Mouse (Mus musculus): ENCODE results near the gene Cfap97d2. TPM values are rescaled to one million over a fixed set of nuclear protein-coding genes. Genes with fewer than 3 reads are reported as not detected.
A peak's percentile ranks its signal among the peaks of the same experiment; 100 is the strongest.

The Cfap97d2 gene
- polyA plus RNA-seq (2015; fragmentation: Nextera tagmentation; extraction: Ambion mirVana): not detected in 2 replicates

DNA sequence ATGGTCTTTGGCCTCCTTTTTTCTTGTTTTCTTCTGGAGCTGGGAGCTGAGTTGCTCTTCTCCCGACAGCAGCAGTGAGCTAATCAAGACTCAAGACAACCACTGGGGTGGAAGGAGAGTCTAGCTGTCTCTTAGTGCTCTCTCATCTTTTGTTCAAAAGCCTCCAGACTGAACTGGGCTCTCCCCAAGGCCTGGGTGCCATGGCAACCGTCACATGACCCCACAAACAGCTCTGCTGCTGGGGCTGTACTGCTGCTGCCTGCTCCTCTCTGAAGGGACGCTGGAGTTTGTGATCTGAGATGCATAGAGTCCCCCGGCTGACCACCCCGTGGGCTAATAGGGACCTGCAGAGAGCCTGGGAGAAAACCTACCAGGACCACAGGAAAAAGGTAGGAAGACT lies at the start of gene Cfap97d2:
Gene Cfap97d2 (plus strand): TSS at position 222 of the 400 bp plus-strand sequence.
- Histone ChIP-seq H3K27ac (no peak within 1 kb of the TSS), H3K36me3 (no peaks in the 10 kb centered on the region), H3K4me2 (no peak within 1 kb of the TSS), H3K4me1 (0 out of 2 replicates have a peak, but pooled peaks cover 3% of the 10 kb centered on the region), H3K27me3 (replicated peaks) (no peaks in the 10 kb centered on the region), H3K9ac (no peak within 1 kb of the TSS), H3K9me3 (no peaks in the 10 kb centered on the region), H3K4me3 (replicated peaks) (no peak within 1 kb of the TSS)
- peak; percentile 65; the same call in 1 of the 2 replicates for ATAC-seq (ENCODE audit: insufficient read depth, low FRiP score, low read depth)
- WGBS: 19% methylated on average over 5 of the region's 5 CpGs

DNA sequence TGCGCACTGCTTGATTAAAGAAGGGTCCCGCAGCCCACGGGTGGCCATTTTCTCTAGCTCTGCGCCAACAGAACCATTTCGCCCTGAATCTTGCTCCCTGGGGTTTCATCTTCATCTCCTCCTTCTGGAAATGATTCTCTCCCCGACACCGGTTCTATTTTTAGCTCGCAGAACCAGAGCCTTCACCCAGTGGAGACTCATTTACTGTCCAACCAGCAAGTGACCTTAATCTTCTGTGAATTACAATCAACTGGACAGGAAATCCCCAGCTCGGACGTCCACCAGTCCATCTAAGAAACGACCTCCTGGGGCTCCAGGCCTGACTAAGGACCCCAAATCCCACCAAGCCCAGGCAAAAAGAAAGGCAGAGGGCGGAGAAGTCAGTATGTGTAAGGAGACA lies 48.2 kb upstream of the Cfap97d2 start:
- WGBS: 69% methylated on average over 12 of the region's 12 CpGs
- no peaks in the 10 kb centered on the region for H3K9me3 ChIP-seq
- H3K36me3 ChIP-seq: no peaks in the 10 kb centered on the region
- no peak overlapping the region for H3K27ac ChIP-seq
- H3K27me3 ChIP-seq (replicated peaks): no peaks in the 10 kb centered on the region
- H3K4me3 ChIP-seq (replicated peaks): no peak overlapping the region
- no peak overlapping the region for H3K9ac ChIP-seq
- no peak for ATAC-seq (ENCODE audit: insufficient read depth, low FRiP score, low read depth)
- H3K4me2 ChIP-seq: no peak overlapping the region
- H3K4me1 ChIP-seq: peaks cover 4% of the 10 kb centered on the region; the same call in 1 of the 2 replicates

DNA sequence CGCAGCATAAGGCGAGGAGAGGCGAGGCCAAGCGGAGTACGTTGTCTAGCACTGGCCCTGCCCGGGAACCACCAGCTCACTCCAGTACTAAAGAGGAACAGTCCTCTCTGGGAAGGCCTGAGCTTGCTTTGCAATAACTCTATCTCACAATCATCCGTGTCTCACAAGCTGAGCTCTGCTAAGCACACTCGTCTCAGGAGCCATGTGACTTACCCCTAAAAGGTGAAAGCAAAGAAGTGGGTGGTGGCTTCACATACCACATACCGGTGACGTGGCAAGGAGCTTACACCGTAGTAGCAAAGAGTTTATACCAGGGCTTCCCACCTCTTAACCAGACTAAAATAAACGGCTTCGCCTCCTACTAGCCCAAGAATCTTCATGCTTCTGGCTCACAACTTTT lies 45.4 kb upstream of the Cfap97d2 start:
- Histone ChIP-seq H3K9me3 (no peaks in the 10 kb centered on the region), H3K4me3 (replicated peaks) (no peak overlapping the region), H3K9ac (no peak overlapping the region), H3K27me3 (replicated peaks) (no peaks in the 10 kb centered on the region), H3K27ac (no peak overlapping the region), H3K36me3 (no peaks in the 10 kb centered on the region), H3K4me2 (no peak overlapping the region), H3K4me1 (0 out of 2 replicates have a peak, but pooled peaks cover 4% of the 10 kb centered on the region)
- 71% methylated on average over 13 of the region's 13 CpGs for WGBS
- ATAC-seq (ENCODE audit: insufficient read depth, low FRiP score, low read depth): no peak

DNA sequence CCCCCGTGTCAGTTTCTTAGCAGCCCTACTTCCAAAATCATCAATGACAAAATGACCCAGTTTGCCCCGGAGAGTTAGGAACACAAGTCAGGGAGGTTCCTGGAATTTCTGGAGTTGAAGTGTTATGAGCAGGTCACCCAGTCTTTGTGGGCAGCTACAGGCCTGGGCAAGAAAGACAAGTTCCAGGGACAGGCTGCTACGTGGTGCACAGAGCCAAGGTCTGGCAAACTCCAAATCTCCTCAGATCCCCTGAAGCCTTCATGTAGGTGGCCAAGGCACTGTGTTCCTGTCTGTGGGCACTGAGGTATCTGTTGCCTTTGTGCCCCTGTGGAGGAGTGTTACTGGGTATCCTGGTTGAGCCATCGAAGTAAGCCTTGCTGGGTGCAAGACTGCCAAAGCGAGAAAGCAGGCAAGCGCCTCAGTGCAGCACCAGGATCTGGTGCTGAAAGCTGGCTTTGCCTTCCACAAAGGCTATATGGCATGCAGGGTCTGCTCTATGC lies 40.9 kb upstream of the Cfap97d2 start:
- ATAC-seq (ENCODE audit: insufficient read depth, low FRiP score, low read depth): no peak

DNA sequence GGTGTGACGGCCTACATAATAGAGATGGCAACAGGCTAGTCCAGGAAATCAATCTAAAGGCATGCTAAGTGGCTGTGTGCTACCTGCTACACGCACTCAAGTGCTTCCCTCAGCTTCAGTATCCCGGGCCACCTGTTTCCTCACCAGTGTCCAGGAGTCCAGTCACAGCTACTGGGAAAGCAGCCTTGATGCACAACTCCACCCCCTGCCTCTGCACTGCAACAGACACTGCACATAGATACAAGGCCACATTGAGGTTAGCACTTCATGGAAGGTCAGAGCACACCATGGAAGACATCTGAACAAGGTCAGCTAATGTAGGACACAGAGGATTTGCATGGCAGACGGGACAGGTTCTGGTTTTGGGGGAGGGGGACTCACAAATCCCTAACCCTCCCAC lies 40.2 kb upstream of the Cfap97d2 start:
- H3K27me3 ChIP-seq (replicated peaks): no peaks in the 10 kb centered on the region
- WGBS: 78% methylated on average over 4 of the region's 4 CpGs
- H3K4me3 ChIP-seq (replicated peaks): no peak overlapping the region
- H3K4me1 ChIP-seq: peaks cover 31% of the 10 kb centered on the region
- no peak overlapping the region for H3K9ac ChIP-seq
- no peak for ATAC-seq (ENCODE audit: insufficient read depth, low FRiP score, low read depth)
- no peaks in the 10 kb centered on the region for H3K36me3 ChIP-seq
- no peak overlapping the region for H3K27ac ChIP-seq
- H3K4me2 ChIP-seq: no peak overlapping the region
- H3K9me3 ChIP-seq: no peaks in the 10 kb centered on the region

More for the DNA sequence above, 40.9 kb upstream of the Cfap97d2 start:
- Histone ChIP-seq H3K4me1 (peaks cover 33% of the 10 kb centered on the region), H3K27me3 (replicated peaks) (no peaks in the 10 kb centered on the region), H3K9me3 (no peaks in the 10 kb centered on the region), H3K36me3 (no peaks in the 10 kb centered on the region), H3K4me3 (replicated peaks) (no peak overlapping the region), H3K27ac (no peak overlapping the region), H3K9ac (no peak overlapping the region), H3K4me2 (no peak overlapping the region)
- WGBS: 73% methylated on average over 6 of the region's 6 CpGs

DNA sequence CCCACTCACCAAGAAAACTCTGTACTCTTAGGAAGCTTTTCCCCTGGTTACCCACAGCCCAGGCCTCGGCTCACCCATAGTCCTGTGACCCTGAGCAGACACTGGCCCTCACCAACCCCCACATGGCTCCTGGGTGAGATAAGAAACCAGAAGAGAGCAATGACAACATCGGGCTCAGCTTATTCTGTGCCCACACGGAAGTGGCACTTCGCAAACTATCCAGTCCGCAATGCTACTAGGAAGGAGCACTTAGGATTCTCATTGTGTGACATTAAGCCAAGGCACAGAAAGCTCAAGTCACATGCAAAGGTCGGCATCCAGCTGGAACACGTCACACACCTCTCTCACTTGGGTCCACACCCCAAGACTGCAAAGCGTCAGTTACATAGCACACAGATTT lies 39.7 kb upstream of the Cfap97d2 start:
- Histone ChIP-seq H3K36me3 (no peaks in the 10 kb centered on the region), H3K4me3 (replicated peaks) (no peak overlapping the region), H3K9ac (no peak overlapping the region), H3K27me3 (replicated peaks) (no peaks in the 10 kb centered on the region), H3K4me2 (no peak overlapping the region), H3K9me3 (no peaks in the 10 kb centered on the region), H3K27ac (no peak overlapping the region), H3K4me1 (peaks cover 35% of the 10 kb centered on the region)
- WGBS: 51% methylated on average over 8 of the region's 8 CpGs
- no peak for ATAC-seq (ENCODE audit: insufficient read depth, low FRiP score, low read depth)

DNA sequence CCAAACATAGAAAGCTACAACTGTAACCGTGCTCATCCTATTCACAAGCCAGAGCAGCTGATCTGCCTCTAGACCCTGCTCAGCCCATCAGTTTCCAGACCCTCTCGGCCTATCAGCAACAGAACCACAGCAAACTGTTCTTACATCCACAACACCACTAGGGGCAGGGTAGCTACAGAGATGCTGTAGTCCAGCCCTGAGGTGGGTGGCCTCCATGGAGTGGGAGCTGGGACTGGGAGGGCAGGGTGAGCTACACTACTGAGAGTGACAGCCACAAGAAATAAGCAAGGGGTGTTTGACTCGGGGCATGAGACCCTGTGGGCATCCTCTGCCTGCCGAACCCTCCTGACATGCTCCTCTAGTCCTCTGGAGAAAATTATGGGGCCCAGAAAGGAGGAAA lies 37.8 kb upstream of the Cfap97d2 start:
- 43% methylated on average over 4 of the region's 4 CpGs for WGBS
- ATAC-seq (ENCODE audit: insufficient read depth, low FRiP score, low read depth): no peak
- H3K36me3 ChIP-seq: no peaks in the 10 kb centered on the region
- peaks cover 38% of the 10 kb centered on the region for H3K4me1 ChIP-seq
- no peaks in the 10 kb centered on the region for H3K9me3 ChIP-seq
- no peaks in the 10 kb centered on the region for H3K27me3 ChIP-seq (replicated peaks)
- no peak overlapping the region for H3K4me2 ChIP-seq
- no peak overlapping the region for H3K9ac ChIP-seq
- peak overlapping the region; percentile 89 for H3K27ac ChIP-seq
- H3K4me3 ChIP-seq (replicated peaks): no peak overlapping the region

DNA sequence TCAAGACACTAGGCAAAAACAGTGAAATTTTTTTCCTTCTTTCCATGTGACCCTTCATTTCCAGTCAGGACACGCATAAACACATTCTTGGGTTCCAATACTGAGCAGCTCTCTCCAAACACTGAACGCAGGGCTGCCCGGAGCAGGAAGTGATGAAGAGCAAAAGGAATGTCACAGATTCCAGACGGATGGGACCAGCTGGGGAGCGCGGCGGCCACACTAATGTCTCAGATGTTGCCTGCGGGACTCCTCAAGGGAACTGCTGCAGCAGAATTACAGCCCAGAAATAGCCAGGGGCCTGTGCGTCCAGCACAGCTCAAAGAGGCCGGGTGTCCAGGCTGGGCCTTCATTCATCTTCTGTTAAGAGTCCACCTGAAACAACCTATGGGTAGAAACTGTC lies 37.3 kb upstream of the Cfap97d2 start:
- peak; percentile 44; the same call in 1 of the 2 replicates for ATAC-seq (ENCODE audit: insufficient read depth, low FRiP score, low read depth)
- peaks cover 38% of the 10 kb centered on the region for H3K4me1 ChIP-seq
- no peaks in the 10 kb centered on the region for H3K36me3 ChIP-seq
- no peaks in the 10 kb centered on the region for H3K9me3 ChIP-seq
- H3K9ac ChIP-seq: no peak overlapping the region
- WGBS: 25% methylated on average over 10 of the region's 10 CpGs
- H3K27me3 ChIP-seq (replicated peaks): no peaks in the 10 kb centered on the region
- H3K27ac ChIP-seq: peak overlapping the region; percentile 89
- H3K4me2 ChIP-seq: 0 out of 2 replicates have a peak overlapping the region, but pooled peaks have one; percentile 8
- no peak overlapping the region for H3K4me3 ChIP-seq (replicated peaks)

DNA sequence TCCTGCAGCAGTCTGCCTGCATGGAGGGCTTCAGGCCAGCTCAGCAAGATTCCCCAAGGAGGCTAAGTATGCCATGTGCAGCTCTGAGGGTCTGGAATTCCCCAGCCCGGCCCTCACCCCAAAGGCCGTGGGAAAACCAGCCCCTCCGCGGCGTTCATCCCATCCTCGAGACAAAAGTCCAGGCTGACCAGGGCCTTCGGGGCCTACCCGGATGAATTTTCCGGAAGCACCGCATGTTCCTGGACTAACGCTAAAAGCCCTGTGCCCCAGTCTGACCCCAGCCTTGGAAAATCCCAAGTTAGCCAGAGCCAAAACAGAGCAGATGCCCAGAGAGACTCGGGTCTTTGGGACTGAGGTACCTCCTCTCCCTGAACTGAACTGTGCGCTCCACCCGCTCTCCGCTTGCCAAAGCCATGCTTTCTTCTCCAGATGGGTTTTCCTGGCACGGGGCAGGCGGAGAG lies 35.6 kb upstream of the Cfap97d2 start:
- H3K4me3 ChIP-seq (replicated peaks): no peak overlapping the region
- H3K27ac ChIP-seq: peak overlapping the region; percentile 3; the same call in 1 of the 2 replicates
- H3K27me3 ChIP-seq (replicated peaks): no peaks in the 10 kb centered on the region
- no peak overlapping the region for H3K4me2 ChIP-seq
- H3K4me1 ChIP-seq: peaks cover 43% of the 10 kb centered on the region
- WGBS: 69% methylated on average over 17 of the region's 17 CpGs
- ATAC-seq (ENCODE audit: insufficient read depth, low FRiP score, low read depth): no peak
- no peaks in the 10 kb centered on the region for H3K9me3 ChIP-seq
- no peaks in the 10 kb centered on the region for H3K36me3 ChIP-seq
- H3K9ac ChIP-seq: no peak overlapping the region

DNA sequence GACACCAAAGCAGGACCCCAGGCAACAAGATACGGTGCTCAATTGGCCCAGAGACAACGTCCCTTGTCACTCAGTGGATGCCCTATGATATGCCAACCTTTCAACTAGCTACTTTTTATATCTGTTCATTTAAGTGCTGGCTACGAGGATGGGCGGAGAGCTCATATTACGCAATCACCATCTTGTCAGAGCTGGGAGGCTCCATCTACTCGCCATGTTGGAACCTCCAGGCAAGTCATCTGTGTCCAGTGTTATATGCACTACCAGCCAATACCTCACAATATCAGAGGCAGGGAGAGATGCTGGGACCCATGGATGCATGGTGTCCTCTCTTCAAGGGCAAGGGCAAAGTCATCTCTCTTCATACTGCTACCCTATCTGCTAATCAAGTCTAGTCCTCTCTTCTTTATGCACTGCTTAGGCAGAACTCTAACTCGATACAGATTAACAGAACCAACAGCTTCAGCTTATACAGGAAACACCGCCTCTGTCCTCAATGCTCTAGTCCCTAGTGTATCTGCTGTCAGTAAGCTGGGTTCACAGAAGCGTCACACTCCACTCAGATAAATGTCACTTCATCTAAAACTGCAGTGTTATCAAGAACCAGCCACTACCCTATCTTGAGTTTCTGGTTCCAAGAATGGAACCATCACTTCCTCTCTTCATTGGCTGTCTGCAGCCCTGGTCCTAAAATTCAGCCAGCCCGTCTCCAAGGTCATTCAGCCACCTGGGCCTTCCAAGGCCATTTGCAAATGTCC lies 34.3 kb upstream of the Cfap97d2 start:
- Histone ChIP-seq H3K4me2 (no peak overlapping the region), H3K36me3 (no peaks in the 10 kb centered on the region), H3K27ac (no peak overlapping the region), H3K27me3 (replicated peaks) (no peaks in the 10 kb centered on the region), H3K4me3 (replicated peaks) (no peak overlapping the region), H3K9ac (no peak overlapping the region), H3K9me3 (no peaks in the 10 kb centered on the region), H3K4me1 (peaks cover 44% of the 10 kb centered on the region)
- ATAC-seq (ENCODE audit: insufficient read depth, low FRiP score, low read depth): no peak
- 83% methylated on average over 10 of the region's 10 CpGs for WGBS

DNA sequence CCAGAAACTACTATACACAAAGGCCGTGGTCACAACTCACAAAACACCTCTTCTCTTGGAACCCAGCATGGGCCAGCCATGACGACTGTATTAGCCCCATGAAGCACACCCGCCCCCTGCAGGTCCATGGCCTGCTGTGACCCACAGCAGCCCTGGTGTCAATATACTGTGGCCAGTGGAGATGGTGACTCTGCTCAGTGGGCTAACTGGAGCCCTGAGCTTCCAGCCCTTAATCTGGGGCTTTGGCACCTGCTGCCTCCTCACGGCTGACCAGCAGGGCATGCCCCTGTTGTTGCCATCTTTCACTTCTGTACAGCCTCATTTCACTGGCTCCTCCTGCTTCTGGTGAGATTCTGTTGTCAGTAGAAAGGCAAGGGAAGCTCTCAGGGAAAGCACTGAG lies 32.5 kb upstream of the Cfap97d2 start:
- Histone ChIP-seq H3K36me3 (no peaks in the 10 kb centered on the region), H3K4me3 (replicated peaks) (no peak overlapping the region), H3K9ac (no peak overlapping the region), H3K27ac (peak overlapping the region; percentile 19; the same call in 1 of the 2 replicates), H3K27me3 (replicated peaks) (no peaks in the 10 kb centered on the region), H3K4me2 (no peak overlapping the region), H3K4me1 (peaks cover 39% of the 10 kb centered on the region), H3K9me3 (no peaks in the 10 kb centered on the region)
- ATAC-seq (ENCODE audit: insufficient read depth, low FRiP score, low read depth): no peak
- 68% methylated on average over 4 of the region's 4 CpGs for WGBS

DNA sequence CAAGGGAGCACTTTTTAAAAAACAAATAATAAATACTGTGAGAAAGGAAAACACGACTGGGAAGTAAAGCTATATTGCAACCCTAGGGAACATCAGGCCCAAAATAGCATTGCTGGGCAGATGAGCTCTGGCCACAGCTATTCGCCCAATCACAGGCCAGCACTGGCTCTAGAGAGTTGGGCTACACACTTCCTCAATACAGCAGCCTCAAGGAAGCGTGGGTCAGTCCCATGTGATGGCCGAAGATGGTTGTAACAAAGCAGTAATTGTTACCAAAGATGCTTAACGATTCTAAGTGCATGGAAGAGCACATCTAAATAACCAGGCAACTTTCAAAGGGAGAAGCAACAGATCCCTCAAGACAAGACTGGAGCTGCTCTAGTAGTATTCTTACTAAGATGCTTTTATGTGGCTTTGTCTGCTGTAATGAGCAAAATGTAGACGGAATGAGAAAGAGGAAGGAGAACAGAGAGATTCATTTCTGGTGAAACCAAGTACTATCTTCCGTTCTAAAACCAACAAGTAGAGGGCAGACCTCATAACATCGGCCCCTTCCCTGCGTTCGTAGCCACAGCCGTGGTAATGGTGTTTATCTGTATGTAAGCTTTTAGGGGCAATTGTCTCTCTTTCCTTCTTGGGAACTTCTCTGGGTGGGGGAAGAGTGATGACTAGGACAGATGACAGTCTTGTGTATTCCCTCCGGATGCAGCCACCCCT lies 31.2 kb upstream of the Cfap97d2 start:
- 53% methylated on average over 12 of the region's 12 CpGs for WGBS
- H3K4me1 ChIP-seq: peaks cover 30% of the 10 kb centered on the region
- H3K36me3 ChIP-seq: no peaks in the 10 kb centered on the region
- H3K27me3 ChIP-seq (replicated peaks): 0 out of 2 replicates have a peak, but pooled peaks cover 5% of the 10 kb centered on the region
- H3K9ac ChIP-seq: no peak overlapping the region
- peak overlapping the region; percentile 23 for H3K27ac ChIP-seq
- no peaks in the 10 kb centered on the region for H3K9me3 ChIP-seq
- H3K4me3 ChIP-seq (replicated peaks): no peak overlapping the region
- ATAC-seq (ENCODE audit: insufficient read depth, low FRiP score, low read depth): no peak
- H3K4me2 ChIP-seq: peak overlapping the region; percentile 86

Data from stomach, embryonic 15.5 days (tissue).